Mouse (Mus musculus) urinary bladder, adult 18-20 months (tissue): Measurements from ENCODE around the gene Med12l.
A peak's percentile ranks its signal among the peaks of the same experiment; 100 is the strongest.
"Not testable (repeated sequence)": the region's sequence is repeated elsewhere in the genome, so short reads cannot be mapped to it uniquely, and the experiment has no call there.

Experiments
- DNase-seq, 2 experiments: peaks; one replicate each; pipeline ENCODE4 v3.0.0; 2022; ENCODE audit warnings: low spot score in 2 of 2, mixed read lengths in 2 of 2

Med12l gene

GRCm38 (mm10) chr3:59101218-59101986 is 95.8 kb downstream of the Med12l start, which contains the start of gene Gpr171:
TSS of gene Gpr171 (minus strand) at chr3:59101821.
- no peak for DNase-seq

DNA sequence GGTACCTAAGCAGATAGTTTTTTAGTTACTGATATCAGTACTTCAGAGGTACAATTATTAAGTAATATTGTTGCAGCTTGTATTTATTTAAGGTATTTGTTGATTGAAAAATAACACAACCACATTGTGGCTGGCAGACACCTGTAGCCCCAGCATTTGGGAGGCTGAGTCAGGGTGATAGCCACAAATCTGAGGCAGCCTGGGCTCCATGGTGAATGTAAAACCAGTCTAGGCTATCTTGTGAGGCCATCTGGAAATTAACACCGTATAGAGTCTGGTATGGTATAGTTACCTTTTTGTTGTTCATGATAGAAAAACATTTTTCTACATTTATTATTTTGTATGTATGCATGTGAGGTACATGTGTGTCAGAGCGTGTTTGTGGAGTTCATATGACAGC is 96.5 kb downstream of the Med12l start:
- DNase-seq = no peak

DNA sequence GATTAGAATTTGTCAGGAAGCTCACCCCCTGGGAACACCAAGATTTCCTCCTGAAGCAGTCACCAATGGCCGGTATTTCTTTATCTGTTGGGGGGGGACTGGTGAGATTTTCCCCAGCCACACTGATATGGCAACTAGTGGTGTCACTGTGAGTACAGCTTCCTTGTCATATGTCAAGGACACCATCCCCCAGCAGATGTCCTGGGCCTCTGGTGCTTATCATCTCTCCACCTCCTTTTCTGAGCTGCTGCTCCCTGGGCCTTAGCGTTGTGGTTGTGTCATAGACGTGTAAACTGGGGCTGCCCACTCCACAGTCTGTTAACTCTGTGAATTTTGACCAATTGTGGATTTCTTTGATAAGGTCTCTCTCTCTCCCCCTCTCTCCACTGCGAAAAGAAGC is 98.8 kb downstream of the Med12l start:
- no peak for DNase-seq

DNA sequence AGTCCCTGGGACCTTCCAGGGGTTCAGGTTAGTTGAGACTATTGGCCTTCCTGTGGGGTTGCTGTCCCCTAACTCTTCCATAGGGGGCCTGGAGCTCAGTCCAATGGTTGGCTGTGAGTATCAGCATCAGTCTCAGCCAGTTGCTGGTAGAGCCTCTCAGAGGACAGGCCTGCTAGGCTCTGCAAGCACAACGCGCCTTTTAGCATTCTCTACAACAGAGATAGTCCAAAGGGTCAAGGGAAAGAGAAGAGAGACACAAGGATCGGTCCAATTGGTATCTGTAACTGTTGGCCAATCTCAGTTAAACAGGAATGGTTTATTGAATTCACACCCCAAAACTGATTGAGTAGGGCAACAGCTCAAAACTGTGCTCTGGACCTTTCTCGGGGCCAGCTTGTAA is 101.8 kb downstream of the Med12l start:
- no peak for DNase-seq

- DNase-seq = not testable (repeated sequence)
These were observed 104.2 kb downstream of the Med12l start for GRCm38 (mm10) chr3:59109834-59110233.

DNA sequence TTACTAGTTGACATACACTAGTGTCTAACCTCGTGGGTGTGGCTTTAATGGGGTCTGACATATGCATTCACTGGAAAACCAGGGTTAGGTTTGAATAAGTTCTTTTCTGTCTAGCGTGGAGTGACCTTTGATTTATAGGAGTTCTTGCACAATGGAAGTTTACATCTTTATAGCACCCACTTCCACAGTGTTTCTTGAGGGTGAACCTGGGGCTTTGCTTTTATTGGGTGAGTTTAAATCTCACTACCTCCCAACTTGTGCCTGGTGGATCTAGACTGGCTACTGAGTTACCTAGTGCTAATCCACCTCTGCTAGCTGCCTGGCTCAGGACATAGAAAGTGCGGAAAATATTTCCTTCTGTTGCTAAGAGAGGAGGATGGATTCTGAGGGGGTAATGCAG is 106.3 kb downstream of the Med12l start:
- DNase-seq = no peak

DNA sequence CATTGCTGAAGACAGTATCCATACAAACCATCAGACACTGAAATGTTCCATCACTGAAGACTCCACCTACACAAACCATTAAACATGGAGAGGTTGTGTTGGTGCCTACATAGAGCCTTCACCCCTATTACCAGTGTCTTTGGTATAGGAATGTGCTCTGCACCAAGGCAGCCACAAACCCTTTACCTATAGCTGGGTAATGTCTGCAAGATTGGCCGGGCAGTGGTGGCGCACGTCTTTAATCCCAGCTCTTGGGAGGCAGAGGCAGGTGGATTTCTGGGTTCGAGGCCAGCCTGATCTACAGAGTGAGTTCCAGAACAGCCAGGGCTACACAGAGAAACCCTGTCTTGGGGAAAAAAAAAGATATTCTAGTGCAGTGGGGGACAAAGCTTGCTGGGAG is 107.7 kb downstream of the Med12l start:
- not testable (repeated sequence) for DNase-seq

- DNase-seq = peak; percentile 19 to 53
These were observed 108.4 kb downstream of the Med12l start for GRCm38 (mm10) chr3:59113973-59114517.

DNA sequence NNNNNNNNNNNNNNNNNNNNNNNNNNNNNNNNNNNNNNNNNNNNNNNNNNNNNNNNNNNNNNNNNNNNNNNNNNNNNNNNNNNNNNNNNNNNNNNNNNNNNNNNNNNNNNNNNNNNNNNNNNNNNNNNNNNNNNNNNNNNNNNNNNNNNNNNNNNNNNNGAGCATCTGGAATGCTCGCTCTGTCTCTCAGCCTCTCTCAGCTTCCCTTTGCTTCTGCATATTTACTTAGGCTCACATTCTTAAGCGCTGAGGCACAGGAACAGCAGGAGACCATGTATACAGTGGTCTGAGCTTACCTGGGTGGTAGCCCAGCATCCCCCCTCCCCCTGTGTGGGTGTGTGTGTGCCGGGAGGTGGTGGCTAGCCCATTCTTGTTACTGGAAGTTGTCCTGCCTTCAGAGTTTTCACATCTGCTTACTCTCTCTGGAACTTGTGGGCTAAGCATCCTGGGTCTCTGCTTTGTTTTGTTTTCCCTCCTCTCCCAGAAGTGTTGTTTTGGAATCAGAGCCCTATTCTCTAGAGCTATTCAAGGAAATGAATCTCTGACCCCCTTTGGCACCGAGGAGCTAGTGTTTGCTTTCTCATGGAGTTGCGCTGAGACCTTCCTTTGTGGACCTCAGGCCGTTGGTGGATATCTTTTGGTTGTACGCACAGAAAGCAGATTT is 115.6 kb downstream of the Med12l start:
- DNase-seq = peak in 1 of 2 experiments; percentile 10

DNA sequence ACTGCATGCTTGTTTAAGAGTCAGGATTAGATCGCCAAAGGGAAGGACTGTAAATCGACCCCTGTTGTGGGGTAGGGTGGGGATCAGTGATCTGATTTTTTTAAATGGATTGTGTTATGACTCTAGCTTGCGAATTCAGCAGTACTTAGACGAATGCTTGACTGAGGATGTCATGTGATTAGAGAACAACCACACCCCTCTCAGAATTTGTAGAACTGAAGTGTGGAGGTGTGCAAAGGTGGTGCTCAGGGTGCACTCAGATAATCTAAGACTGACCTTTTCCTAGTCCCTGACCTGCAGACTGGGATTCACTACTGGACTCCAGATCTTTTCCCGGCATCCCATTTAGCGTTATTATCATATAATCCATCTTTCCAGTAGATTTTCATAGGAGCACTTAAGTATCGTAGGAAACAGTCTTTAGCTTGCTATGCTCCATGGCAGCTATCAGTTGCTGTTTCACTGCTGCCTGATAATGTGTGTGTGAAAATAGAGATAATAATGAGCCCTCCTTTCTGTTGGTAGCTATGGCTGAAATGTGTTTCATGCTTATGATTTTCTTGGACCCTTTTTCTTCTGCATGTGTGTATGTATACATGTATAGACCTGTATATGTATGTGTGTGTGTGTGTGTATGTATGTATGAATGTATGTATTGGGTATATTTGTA is 116.3 kb downstream of the Med12l start:
- no peak for DNase-seq

- DNase-seq = no peak
These were observed 119.4 kb downstream of the Med12l start for GRCm38 (mm10) chr3:59125022-59125421.

DNA sequence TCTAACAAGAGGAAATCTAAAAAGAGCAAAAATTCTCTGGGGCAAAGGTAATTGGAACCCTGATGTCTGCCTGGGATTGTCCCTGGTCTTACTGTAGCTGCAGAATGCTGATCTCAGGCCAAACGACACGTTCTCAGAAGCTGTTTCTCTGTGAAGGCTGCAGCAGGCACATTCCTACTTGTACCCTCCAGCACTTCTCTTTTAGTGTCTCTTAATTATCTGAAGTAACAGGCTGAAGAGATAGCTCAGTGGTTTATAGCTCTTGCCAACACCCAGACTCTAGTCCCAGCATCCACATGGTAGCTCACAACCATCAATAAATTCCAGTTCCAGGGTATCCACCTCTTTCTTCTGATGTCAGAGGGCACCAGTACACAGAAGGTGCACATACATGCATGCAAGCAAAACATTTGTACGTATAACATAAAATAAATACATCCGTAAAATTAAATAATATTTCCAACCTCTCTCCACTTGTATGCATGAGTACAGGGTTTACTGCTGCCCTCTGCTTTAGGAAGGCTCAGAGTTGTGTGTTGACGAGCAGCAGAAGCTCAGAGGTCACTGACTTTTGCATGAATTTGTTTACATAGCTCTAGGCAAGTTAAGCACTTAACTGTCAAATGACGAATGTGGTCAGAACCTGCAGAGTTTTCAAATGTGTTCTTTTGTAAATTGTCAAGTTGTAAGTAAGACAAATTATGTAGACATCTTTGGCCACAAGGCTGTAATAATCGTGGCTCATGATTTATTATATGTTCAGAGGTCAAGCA is 120.3 kb downstream of the Med12l start:
- DNase-seq = no peak

- no peak for DNase-seq
These were observed 123.1 kb downstream of the Med12l start for GRCm38 (mm10) chr3:59128681-59129080.

DNA sequence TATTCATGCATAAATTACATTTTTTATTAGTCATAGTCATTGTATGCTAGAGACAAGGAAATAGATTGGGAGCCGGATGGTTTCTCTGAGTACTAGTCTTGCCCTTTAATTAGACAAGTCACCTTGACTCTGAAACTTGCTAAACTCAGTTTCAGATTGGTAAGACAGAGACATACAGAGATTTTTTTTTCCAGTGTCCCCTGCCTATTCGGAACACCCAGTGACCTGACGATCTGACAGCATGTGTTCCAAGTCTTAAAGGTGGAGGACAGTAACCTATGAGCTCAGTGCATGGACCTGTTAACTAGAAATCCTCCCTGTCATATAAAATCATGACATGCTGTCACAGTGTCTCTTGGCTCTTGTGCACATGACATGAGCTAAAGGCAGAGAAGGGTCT is 123.9 kb downstream of the Med12l start:
- no peak for DNase-seq

GRCm38 (mm10) chr3:59130431-59130830 is 124.8 kb downstream of the Med12l start:
- no peak for DNase-seq

DNA sequence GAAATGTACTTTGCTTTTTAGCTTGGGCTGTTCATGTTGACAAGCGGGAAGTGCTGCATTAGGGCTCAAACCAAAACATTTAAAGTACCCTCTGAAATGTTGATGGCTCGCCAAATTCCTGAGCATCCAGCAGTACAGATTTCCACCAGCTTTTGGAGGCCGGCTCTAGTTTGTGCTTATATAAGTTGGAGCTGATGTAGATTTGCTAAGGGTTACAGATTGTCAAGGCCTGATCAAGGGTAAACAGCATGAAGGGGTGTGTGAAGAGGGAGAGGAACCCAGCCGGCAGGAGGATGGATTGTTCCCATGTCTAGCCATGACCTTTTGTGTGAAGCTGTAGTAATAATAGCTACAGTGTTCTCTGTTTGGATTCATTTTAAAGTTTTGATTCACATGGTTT is 125.5 kb downstream of the Med12l start:
- no peak for DNase-seq

DNA sequence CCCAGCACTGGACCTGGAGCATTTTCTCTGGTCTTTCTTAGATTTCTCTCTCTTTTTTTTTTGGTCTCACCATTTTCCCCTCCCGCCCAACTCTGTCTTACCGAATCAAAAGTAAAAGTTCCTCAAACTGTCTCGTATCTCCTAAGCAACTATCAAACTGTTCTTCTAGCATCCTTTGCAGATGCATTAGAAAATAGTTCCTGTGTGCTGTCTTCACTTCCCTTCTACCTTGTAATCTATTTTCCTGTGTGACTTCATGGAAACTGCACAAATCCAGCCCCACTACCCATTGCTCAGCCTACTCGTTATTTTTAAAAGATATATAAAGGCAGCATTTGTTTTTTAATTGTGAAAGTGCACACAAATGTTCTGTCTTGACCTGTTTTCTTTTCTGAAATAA is 126.3 kb downstream of the Med12l start:
- DNase-seq = no peak

DNA sequence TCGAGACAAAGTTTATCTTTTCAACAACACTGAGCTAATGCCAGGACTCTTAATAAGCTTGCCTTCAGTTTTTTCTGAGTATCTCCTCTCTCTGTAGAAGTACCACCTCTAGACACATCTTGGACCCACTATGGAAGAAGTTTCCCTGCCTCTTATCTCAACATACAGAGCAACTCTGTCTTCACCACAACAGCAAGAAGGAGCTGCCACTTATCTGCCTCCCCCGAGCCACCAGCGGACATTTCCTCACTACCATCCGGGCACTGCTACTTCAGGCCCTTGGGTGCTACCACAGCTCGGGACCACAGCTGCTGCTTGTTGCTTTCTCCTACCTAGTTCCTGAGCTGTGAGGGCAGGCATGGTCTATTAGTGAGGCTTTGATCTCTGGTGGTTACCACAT is 127.6 kb downstream of the Med12l start:
- no peak for DNase-seq

DNA sequence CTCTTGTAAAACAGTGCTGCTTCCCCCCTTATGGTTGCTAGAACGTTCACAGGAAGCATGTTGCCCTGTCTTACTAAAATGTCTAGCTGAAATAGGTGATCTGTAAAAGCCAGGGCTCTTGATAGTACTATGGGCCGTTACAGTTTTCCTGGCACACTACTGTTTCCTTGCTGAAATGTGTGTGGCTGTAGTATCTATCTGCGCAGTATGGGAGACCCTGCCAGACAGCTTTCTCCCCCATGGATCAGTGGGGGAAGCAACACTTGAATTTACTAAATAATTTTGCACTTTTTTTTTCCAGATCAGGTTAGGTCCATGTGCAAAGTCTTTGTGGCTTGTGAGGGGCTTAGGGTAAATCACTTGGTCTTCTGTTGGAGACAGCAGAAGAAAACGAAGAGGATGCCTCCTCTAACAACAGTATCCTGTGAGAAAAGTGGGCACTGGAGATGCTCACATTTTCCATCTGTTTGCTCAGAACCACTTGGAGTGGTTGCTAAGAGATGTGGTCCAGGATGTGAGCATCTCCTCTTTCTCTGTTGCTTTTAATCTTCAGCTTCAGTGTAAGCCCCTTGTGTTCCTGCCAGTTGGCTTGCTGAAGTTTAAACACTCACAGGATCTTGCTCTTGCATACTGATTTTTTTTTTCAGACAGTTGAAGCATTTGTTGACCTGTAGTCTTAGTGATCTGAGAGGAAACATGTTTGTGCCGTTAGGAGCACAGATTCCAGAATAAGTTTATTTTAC is 130.5 kb downstream of the Med12l start:
- no peak for DNase-seq

DNA sequence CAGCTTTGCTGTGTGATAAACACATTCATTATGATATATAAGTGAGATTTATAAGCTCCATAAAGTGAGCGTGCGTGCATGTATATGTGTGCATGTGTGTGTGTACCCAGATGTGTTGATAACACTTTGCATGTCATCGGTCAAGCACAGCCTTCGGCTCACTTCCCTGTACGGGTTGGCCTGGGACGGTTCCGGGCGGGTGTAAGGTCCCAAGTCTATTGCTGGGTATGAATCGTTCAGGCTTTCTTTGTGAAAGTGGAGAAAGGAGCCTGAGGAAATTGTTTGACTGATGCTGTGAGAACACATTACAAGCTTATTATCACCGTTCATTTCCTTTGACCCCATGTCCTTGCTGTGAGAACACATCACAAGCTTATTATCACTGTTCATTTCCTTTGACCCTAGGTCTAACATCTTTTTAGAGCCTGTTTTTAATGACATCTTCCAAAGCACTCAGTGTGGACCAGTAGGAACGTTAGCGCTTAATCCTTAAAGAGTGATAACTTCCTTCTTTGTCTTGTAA is 133.4 kb downstream of the Med12l start:
- DNase-seq = no peak

DNA sequence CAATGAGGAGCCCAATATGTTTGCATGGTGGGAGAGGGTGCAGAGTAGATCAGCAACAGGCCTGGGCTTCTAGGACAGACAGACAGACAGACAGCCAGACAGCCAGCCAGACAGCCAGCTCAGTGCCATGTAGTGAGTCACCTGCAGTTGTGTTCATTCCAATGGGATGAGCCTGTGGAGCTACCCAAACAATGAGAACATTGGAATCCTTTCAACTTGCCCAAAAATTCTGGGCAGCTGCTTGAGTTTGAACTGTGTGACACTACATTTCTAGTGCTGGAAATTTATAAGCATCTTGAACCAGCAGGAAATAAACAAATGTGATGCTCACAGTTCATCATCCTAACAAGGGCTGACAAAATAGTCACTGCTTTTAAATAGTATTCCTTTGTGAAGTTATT is 134.0 kb downstream of the Med12l start:
- no peak for DNase-seq
